Mouse (Mus musculus) T-cell, adult 2 months (primary cell): ENCODE measurements around the gene Dennd2a.
A peak's percentile ranks its signal among the peaks of the same experiment; 100 is the strongest.

Experiments used
- DNase-seq: peaks from one replicate; pipeline ENCODE4 v3.0.0; 2022; ENCODE audit warnings: low spot score

The Dennd2a gene

GRCm38 (mm10) chr6:39515739-39516131, 41.9 kb downstream of the Dennd2a start:
- no peak for DNase-seq

- DNase-seq, result no peak
Observed at GRCm38 (mm10) chr6:39515040-39515738, 42.5 kb downstream of the Dennd2a start.

DNA sequence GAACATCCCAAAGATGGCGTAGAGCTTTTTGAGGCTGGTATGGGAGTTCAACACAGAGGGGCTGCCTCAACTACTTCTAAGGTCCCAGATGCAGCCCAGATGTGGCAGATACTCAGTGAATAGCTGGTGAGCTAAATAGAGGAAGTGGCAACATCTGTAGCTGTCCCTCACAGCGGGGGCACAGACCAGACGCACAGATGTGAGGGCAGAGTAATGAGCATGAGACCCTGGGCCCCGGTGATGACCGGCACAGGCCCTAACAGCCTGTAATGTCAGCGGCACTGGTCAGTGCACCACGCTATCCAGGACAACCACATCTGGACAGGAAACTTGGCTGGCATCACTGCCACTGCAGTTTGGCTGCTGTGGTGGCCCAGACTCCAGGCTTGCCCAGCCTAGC, 54.2 kb downstream of the Dennd2a start:
- DNase-seq, result no peak

- no peak for DNase-seq
Observed at GRCm38 (mm10) chr6:39497165-39497564, 60.5 kb downstream of the Dennd2a start.

DNA sequence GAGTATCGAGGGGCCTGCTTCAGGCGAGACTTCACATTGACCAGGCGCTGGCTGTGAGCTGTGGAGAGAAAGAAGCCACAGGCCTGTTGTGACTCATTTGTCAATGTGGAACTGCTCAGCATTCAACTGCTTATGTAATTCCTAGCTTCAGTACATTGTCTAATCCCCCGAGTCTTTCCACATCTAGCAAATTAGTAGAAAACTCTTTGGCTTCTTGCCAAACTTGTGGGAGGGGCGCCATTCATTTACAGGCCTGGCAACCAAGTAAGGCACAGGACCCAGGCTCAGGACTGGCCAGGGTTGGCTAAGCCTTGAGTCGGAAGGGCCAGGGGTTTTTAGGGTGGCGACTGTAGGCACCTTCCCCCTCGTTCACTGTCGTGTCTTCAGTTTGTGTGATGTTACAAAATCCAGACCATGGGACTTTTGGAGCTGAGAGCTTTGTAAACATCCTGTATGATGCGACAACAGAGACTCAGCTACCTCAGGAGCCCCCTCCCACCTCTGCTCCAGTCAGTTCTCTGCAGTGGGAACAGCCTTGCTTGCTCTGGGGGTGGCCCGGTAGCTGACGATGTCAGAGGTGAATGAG, 64.4 kb downstream of the Dennd2a start:
- no peak for DNase-seq

DNA sequence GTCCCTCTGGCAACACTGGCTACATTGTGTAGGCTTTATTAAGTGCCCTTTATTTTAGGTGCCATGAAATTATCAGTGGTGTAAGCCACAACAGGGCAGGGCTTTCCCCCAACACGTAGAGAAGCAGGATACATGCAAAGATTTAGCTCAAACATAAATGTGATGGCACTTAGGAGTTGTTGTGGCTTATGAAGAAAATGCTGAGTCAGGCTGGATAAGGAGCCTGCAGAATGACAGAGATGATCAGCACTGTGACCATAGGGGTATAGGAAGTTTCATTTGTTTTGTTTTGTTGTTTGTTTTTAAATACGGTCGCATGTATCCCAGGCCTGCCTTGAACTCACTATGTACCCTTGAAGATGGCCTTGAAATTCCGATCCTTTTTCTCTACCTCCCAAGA, 65.5 kb downstream of the Dennd2a start:
- no peak for DNase-seq

GRCm38 (mm10) chr6:39491203-39491602, 66.5 kb downstream of the Dennd2a start:
- no peak for DNase-seq

DNA sequence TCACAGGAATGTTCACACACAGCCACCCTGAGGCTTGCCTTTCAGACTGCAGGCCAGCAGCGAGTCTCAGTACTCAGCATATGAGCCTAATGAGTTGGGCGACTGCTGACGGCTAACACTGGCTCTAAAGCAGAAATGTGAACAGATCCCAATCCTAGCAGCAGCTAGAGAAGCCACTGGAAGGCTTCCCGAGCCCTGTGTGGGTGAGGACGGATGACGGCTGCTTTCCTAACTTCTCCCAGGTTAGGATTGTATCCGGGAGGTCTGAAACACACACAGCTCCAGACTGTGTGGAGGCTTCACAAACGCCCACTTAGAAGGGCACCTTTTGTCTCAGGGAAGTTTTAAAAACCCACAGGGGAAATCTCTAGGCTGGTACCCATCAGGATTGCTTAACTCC, 69.4 kb downstream of the Dennd2a start:
- no peak for DNase-seq

GRCm38 (mm10) chr6:39483656-39484055, 74.0 kb downstream of the Dennd2a start:
- DNase-seq, result no peak

GRCm38 (mm10) chr6:39478509-39479150, 79.0 kb downstream of the Dennd2a start:
- no peak for DNase-seq

- no peak for DNase-seq
Observed at GRCm38 (mm10) chr6:39476617-39477016, 81.0 kb downstream of the Dennd2a start.

DNA sequence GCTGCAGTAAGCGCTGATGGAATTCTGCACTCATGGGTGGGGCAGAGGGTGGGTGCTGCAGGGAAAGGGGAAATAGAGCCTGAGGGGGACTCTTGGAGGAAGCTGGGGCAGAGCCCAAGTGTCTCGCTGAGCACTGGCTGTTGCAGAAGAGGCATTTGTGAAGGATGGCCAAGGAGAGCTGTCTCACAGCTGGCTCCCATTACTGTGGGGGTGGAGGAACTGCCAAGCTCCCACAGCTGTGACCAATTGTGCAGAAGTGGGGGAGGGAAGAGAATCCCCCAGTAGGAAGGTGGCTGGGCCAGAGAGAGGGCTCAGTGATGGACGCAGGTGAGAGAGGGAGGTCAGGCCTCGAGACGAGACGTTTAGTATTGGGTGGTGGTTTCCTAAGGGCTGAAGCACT, 83.2 kb downstream of the Dennd2a start:
- no peak for DNase-seq

- DNase-seq, result no peak
Observed at GRCm38 (mm10) chr6:39472837-39473236, 84.8 kb downstream of the Dennd2a start.

DNA sequence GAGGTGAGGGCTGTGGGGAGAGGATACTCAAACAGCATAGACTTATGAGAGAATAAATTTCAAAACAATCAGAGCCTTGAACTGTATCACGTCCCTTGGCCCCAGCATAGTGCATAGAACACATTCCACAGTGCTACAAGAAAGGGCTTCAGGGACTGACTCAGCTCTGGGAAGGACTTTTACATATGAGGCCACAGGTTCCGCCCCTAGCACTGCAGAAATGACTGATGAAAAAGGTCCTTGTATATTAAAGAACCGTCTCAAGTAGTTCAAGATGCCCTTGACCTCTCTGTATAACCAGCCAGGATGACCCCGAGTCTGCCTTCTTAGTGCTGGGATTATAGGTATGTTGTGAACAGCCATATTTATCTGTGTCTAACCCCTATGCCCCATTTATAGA, 85.4 kb downstream of the Dennd2a start:
- no peak for DNase-seq

DNA sequence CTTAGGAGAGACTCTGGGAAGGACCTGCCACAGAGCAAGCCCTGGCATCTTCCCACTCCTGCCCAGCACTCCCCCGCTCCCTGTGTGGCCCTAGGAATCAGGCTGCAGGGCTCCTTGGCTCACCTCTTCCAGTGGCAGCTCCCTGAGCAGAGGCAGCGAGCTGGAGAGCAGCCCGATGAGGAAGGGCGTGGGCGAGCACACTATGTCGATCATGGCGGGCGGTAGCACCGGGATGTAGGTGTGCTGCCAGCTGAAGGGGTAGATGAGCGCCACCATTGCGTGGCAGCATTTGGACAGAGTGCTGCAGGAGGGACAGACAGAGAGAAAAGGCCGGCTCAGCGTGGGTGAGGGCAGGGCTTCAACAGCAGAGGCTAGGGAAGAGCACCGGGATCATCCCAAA, 87.6 kb downstream of the Dennd2a start:
- no peak for DNase-seq

DNA sequence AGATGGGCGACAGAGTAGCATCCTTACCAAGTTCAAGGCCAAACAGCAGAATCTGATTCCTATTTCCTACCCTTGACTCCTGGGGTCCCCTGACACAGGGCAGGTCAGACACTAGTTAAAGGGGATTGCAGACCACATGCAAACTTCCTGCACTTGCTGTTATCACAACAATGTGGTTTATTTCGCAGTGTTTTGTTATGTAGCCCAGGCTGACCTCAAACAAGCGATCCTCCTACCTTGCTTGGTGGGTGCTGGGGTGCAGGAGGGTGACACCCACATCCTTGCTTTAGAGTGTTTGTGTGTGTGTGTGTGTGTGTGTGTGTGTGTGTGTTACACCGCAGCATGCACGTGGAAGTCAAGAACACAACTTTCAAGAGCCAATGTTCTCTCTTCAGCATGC, 88.2 kb downstream of the Dennd2a start:
- no peak for DNase-seq

DNA sequence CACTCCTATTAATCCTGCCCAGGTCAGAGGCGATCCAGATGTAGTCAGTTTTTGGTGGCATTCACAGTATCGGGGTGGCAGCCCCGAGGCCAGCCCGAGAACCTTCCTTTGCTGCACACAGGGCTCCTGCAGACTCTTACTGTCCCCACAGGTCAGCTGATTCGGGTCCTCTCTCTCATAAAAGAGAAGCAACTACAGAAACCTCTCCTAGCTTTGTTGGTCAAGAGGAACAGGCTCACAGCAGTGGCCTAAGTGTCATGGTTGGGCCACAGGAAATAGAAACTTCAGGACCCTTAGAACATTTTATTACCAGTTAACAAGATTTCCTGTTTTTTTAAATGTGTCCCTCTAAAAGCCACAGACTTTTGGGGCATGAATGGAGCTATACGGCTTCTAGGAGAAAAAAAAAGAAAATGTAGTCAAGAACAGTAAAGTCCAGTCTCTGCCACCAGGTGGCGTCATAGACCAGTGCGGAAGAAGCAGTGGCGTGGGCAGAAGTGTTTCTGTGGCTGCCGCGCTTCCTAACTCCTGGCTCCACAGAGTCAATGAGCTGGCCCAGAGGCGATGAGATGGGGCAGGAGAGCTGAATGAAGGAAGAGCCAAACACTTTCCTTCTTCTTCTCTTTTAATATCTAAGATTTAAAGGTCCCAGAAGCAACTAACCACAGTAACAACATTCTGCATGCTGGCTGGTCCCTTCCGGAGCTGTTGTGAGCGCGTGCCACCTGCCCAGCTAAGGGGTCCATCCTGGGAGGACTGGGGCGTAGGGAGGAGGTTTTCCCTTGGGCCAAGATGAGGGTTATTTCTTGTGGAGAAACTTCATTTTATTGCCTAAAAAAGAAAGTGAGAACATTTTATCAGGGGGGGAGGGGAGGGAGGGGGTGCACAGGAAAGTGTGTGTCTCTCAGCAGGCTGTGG, 94.8 kb downstream of the Dennd2a start:
- peak; percentile 71 for DNase-seq

- DNase-seq, result peak; percentile 24
Observed at GRCm38 (mm10) chr6:39460040-39460439, 97.6 kb downstream of the Dennd2a start.

GRCm38 (mm10) chr6:39455339-39456160, 102.1 kb downstream of the Dennd2a start:
- no peak for DNase-seq

DNA sequence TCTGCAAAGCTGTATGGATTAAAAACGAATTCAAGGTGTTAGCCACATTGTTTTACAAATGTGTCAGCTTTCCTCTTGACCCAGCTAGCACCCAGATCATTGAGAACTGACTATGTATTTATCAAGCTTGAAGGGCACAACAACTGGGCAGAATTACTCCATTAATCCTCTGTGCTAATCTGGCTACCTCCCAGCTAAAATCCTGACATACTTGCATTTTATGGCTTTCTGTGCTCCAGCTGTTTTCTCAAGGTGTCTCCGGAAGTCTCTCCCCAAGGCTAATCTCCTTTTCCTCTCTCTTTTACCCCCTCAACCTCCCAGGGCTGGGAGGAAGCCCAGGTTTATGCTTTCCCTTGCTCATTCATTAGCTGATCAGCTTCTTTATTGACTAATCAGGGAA, 103.1 kb downstream of the Dennd2a start:
- DNase-seq, result no peak

GRCm38 (mm10) chr6:39453564-39453963, 104.1 kb downstream of the Dennd2a start:
- DNase-seq, result no peak

- no peak for DNase-seq
Observed at GRCm38 (mm10) chr6:39451033-39451432, 106.6 kb downstream of the Dennd2a start.
